Mouse (Mus musculus): Measurements from ENCODE around the gene P2rx7.

DNA sequence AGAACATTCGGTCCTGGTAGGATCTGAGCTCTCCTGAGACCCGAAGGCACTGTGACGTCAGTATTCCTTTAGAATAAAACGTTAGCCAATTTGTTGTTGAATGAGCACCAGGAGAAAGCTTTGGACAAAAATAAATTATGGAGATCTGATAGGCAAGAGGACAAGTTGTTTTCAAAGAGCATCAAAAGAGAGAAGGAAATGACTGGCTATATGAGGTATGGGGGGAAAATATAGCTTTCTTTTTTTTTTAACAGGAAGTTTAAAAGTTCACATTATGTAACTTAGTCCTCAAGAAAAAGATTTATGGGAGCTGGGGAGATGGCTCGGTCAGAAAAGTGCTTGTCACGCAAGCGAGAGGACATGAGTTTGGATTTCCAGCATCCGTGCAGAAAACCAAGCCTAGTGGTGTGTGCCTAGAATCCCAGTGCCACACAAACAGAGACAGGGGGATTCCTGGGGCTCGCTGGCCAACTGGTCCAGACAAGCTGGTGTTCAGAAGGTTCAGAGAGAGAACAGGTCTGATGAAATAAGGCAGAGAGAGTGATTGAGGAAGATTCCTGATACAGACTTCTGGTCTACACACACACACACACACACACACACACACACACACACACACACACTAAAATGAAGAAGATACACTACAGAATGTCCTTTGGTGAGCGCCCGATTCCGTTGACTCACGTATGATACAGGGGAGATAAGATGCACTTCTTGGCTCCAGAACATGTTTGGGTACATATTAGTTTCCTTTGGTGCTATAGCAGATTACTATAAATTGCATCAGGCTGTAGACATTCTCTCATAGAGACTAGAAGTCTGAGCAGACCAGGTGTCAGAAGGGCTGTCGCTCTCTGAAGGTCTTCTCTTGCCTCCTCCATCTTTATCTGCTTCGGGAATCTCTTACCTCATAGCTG lies 25.5 kb downstream of the P2rx7 start:
- TF ChIP-seq POLR2A (IDR thresholded peaks at IDR 0.05; ENCODE audit: extremely low read depth, insufficient read depth, low read length), result no peak
- TF ChIP-seq CTCF (IDR thresholded peaks at IDR 0.05; ENCODE audit: extremely low read depth, insufficient read depth, low read length), result no peak

Measured in cortical plate, adult 2 months (tissue).